Mouse (Mus musculus) forebrain, embryonic 10.5 days (tissue): ENCODE measurements at regions not wholly inside any gene's neighbourhood (a gene's known extent, or its start where the extent isn't known, plus 50 kb on each side); places are given as distances from the start of the nearest gene placed in this dataset.

ENCODE experiments used
- DNase-seq: peaks from one replicate; pipeline ENCODE4 v3.0.0-alpha.2; 2017; ENCODE audit warnings: low spot score; ENCODE audit errors: extremely low spot score
- H3K27ac ChIP-seq: fragments of 300-500 bp; sonication (generic); 2 replicates; pipeline ENCODE4 v1.5.1; 2016; ENCODE audit warnings: mild to moderate bottlenecking
- H3K27me3 ChIP-seq: fragments of 300-500 bp; sonication (generic); 2 replicates; pipeline ENCODE4 v1.6.1; 2016; ENCODE audit warnings: mild to moderate bottlenecking; ENCODE audit not compliant: poor library complexity, severe bottlenecking
- H3K36me3 ChIP-seq: fragments of 300-500 bp; sonication (generic); replicated peaks from 2 replicates; pipeline ENCODE4 v1.6.1; 2016; ENCODE audit warnings: mild to moderate bottlenecking, moderate library complexity
- H3K4me1 ChIP-seq: fragments of 300-500 bp; sonication (generic); 2 replicates; pipeline ENCODE4 v1.6.1; 2016
- H3K4me3 ChIP-seq: fragments of 300-500 bp; sonication (generic); 2 replicates; pipeline ENCODE4 v1.5.1; 2016; ENCODE audit warnings: mild to moderate bottlenecking, moderate library complexity
- H3K9me3 ChIP-seq: fragments of 300-500 bp; sonication (generic); 2 replicates; pipeline ENCODE4 v1.6.1; 2016; ENCODE audit warnings: mild to moderate bottlenecking, moderate library complexity
- WGBS: fragments of 180-500 bp; shearing (Covaris S2); methylation state at CpG from one replicate; pipeline ENCODE4 v1.1.7; 2016; 5-methylcytosine and 5-hydroxymethylcytosine counted together

DNA sequence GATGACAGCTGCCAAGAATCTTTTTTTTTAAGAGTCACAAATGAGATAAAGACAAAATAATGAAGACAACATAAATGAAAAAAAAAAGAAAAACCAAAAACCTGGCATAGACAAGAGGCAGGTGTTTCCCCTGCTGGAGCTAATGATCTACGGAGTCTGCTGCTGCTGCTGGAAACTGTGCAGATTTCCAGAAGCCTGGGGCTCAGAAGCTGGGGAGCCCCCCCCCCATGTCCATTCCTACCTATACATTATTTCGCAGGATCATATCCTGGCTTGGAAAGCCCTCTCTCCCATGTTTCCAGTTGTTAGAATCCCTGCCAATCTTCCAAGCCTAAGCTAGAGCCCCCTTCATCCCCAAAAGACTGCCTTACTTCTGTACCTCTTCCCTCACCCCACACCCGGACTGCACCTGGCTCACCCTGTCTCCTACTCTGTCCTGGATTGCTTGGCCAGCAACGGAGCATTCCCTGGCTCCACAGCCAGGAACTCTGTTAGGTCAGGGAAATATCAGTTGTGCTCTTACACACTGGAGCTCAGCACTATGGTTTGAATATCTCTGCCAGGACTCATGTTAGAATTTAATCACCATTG lies 218.6 kb upstream of the Six2 start:
- 84% methylated on average over 4 of the region's 4 CpGs for WGBS

GRCm38 (mm10) chr17:85902575-85902974 lies 214.5 kb upstream of the Six2 start:
- Histone ChIP-seq H3K27me3 (no peaks in the 10 kb centered on the region), H3K9me3 (peaks cover 8% of the 10 kb centered on the region; the same call in 1 of the 2 replicates), H3K36me3 (no peaks in the 10 kb centered on the region), H3K4me3 (no peak overlapping the region), H3K27ac (peak overlapping the region; percentile 12; the same call in 1 of the 2 replicates), H3K4me1 (peaks cover 20% of the 10 kb centered on the region)
- WGBS: 66% methylated on average over 2 of the region's 2 CpGs
- DNase-seq: no peak

More for the DNA sequence above, 218.6 kb upstream of the Six2 start:
- Histone ChIP-seq H3K4me1 (peaks cover 8% of the 10 kb centered on the region; the same call in 1 of the 2 replicates), H3K9me3 (peaks cover 8% of the 10 kb centered on the region; the same call in 1 of the 2 replicates), H3K4me3 (no peak overlapping the region), H3K27me3 (peaks cover 4% of the 10 kb centered on the region; the same call in 1 of the 2 replicates), H3K36me3 (no peaks in the 10 kb centered on the region), H3K27ac (no peak overlapping the region)
- DNase-seq: no peak

DNA sequence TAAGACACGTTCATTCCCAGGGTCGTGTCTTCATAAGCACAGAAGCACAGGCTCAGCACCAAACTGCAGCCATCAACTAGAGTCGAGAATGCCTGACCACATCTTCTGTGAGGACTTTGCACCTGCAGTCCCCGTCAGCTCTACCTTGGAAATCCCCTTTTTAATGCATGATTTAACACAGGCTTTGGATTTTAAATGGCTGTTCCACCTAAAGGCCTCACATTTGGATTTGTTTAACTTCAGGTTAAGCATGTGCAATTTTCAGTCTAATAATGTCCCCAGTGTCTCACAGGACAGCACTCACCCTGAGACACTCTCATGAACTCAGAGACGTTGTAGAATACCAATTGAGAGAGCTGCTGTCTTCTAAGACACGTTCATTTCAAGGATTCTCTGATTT lies 211.0 kb upstream of the Six2 start:
- Histone ChIP-seq H3K9me3 (no peaks in the 10 kb centered on the region), H3K4me3 (no peak overlapping the region), H3K27me3 (no peaks in the 10 kb centered on the region), H3K4me1 (peaks cover 34% of the 10 kb centered on the region), H3K27ac (no peak overlapping the region), H3K36me3 (no peaks in the 10 kb centered on the region)
- no peak for DNase-seq
- WGBS: 70% methylated on average over 6 of the region's 6 CpGs

- 74% methylated on average over 5 of the region's 5 CpGs for WGBS
- no peaks in the 10 kb centered on the region for H3K27me3 ChIP-seq
- DNase-seq: no peak
Measured at GRCm38 (mm10) chr17:85895978-85896377, 207.9 kb upstream of the Six2 start.

GRCm38 (mm10) chr17:85891243-85891642 lies 203.2 kb upstream of the Six2 start:
- 0 out of 2 replicates have a peak, but pooled peaks cover 1% of the 10 kb centered on the region for H3K27me3 ChIP-seq
- no peak for DNase-seq
- WGBS: 87% methylated on average over 2 of the region's 2 CpGs

More at GRCm38 (mm10) chr17:85895978-85896377, 207.9 kb upstream of the Six2 start:
- H3K9me3 ChIP-seq: no peaks in the 10 kb centered on the region
- no peaks in the 10 kb centered on the region for H3K36me3 ChIP-seq
- no peak overlapping the region for H3K27ac ChIP-seq
- H3K4me1 ChIP-seq: peaks cover 43% of the 10 kb centered on the region
- H3K4me3 ChIP-seq: no peak overlapping the region

DNA sequence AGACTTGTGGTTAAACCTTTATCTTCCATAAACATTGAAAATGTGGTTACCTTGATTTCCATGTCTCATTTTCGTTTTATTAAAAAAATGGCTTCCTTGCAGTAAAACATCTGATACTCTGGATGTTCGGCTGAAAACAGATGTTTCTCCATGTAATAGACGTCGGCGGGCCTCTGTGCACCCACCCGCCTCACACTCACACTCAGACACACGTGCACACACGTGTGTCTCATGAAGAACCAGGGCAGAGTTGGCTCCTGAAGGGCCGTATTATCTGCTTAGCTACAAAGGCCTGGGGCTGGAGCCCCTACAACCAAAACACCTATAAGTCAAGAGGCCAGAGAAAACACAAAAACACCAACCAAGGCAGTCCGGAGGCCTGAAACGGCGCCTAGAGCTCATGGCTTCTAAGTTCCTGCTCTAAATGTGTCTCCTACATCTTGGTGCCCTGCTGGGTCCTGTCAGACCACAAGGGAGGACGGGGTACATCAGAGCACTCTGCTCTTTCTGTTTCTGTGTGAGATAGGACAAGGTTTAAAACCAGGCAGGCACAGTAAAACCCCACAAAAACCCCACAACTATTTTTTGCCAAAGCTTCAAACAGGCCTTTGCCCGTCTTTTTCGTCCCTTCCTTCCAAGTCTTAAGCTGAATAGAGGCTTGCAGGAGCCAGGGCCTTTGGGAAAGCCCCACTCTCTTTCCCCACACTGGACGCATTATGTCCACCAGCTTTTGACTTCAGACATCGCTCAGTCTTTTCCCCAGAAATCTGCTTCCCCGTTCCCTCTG lies 201.9 kb upstream of the Six2 start:
- Histone ChIP-seq H3K36me3 (no peaks in the 10 kb centered on the region), H3K9me3 (no peaks in the 10 kb centered on the region), H3K4me1 (peaks cover 25% of the 10 kb centered on the region), H3K27me3 (peaks cover 13% of the 10 kb centered on the region; the same call in 1 of the 2 replicates), H3K4me3 (no peak overlapping the region), H3K27ac (0 out of 2 replicates have a peak overlapping the region, but pooled peaks have one; percentile 25)
- no peak for DNase-seq
- WGBS: 88% methylated on average over 18 of the region's 18 CpGs

More at GRCm38 (mm10) chr17:85891243-85891642, 203.2 kb upstream of the Six2 start:
- Histone ChIP-seq H3K4me3 (no peak overlapping the region), H3K27ac (no peak overlapping the region), H3K4me1 (peaks cover 29% of the 10 kb centered on the region), H3K9me3 (no peaks in the 10 kb centered on the region), H3K36me3 (no peaks in the 10 kb centered on the region)

GRCm38 (mm10) chr17:85888568-85889398 lies 200.7 kb upstream of the Six2 start:
- no peak for DNase-seq
- no peaks in the 10 kb centered on the region for H3K36me3 ChIP-seq

GRCm38 (mm10) chr17:85886675-85887074 lies 198.6 kb upstream of the Six2 start:
- 91% methylated on average over 6 of the region's 6 CpGs for WGBS
- no peak overlapping the region for H3K27ac ChIP-seq
- no peak for DNase-seq

More at GRCm38 (mm10) chr17:85888568-85889398, 200.7 kb upstream of the Six2 start:
- Histone ChIP-seq H3K4me1 (peaks cover 25% of the 10 kb centered on the region), H3K27me3 (peaks cover 23% of the 10 kb centered on the region; the same call in 1 of the 2 replicates), H3K9me3 (no peaks in the 10 kb centered on the region), H3K27ac (no peak overlapping the region), H3K4me3 (no peak overlapping the region)
- WGBS: 91% methylated on average over 10 of the region's 10 CpGs

DNA sequence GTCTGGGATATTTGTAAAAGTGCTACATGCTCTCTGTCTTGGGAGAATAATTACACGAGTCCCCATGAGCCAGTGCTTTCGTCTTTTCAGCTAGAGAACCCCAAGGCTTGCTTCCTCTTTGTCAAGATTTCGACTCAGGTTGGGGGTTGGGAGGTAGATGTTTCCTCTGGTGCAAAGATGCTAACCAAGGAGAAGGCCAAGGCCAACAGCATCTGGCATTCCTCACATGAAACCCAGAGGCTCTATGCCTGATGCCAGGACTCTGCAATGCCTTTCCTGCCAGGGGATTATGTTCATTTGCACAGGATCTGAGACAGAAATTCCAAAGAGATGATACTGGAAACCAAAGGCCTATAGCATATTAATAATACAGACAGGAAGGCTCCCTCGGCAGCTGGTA lies 198.2 kb upstream of the Six2 start:
- WGBS: 79% methylated on average over 4 of the region's 4 CpGs
- DNase-seq: no peak

More at GRCm38 (mm10) chr17:85886675-85887074, 198.6 kb upstream of the Six2 start:
- H3K27me3 ChIP-seq: peaks cover 42% of the 10 kb centered on the region
- H3K4me1 ChIP-seq: peaks cover 22% of the 10 kb centered on the region
- no peaks in the 10 kb centered on the region for H3K36me3 ChIP-seq
- no peak overlapping the region for H3K4me3 ChIP-seq
- H3K9me3 ChIP-seq: no peaks in the 10 kb centered on the region

DNA sequence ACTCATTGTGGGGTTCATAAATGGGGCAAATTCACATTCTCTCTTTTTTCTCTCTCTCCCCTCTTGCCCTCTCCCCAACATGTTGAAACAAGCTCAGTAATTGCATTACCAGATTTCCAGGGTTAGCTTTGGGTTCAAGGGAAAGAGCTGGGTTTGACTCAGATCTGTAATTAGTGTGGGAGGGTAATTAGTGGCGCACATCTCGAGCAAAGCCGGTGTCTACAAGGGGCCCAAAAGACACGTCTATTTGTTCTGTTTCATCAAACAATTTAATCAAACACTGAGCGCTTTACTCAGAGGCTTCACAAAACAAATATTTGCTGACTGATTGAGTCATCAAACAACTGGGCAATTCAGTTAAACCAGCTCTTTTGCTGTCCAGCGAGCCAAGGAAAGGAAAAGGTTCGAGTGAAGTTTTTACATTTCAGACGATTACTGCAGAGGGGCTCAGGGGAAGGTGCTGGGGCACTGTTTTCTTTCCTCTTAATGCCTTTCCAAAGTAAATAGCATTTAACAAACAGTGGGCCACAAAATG lies 193.6 kb upstream of the Six2 start:
- H3K4me1 ChIP-seq: peaks cover 31% of the 10 kb centered on the region
- 43% methylated on average over 8 of the region's 8 CpGs for WGBS
- no peaks in the 10 kb centered on the region for H3K36me3 ChIP-seq
- no peak for DNase-seq
- H3K27me3 ChIP-seq: peaks cover 74% of the 10 kb centered on the region
- H3K9me3 ChIP-seq: no peaks in the 10 kb centered on the region
- H3K27ac ChIP-seq: peak overlapping the region; percentile 60
- H3K4me3 ChIP-seq: no peak overlapping the region

More for the DNA sequence above, 198.2 kb upstream of the Six2 start:
- H3K4me1 ChIP-seq: peaks cover 25% of the 10 kb centered on the region
- H3K27ac ChIP-seq: no peak overlapping the region
- H3K9me3 ChIP-seq: no peaks in the 10 kb centered on the region
- peaks cover 42% of the 10 kb centered on the region for H3K27me3 ChIP-seq
- no peaks in the 10 kb centered on the region for H3K36me3 ChIP-seq
- H3K4me3 ChIP-seq: no peak overlapping the region

GRCm38 (mm10) chr17:85881046-85881445 lies 193.0 kb upstream of the Six2 start:
- Histone ChIP-seq H3K4me3 (no peak overlapping the region), H3K27me3 (peaks cover 77% of the 10 kb centered on the region), H3K36me3 (no peaks in the 10 kb centered on the region), H3K27ac (no peak overlapping the region), H3K9me3 (no peaks in the 10 kb centered on the region), H3K4me1 (peaks cover 35% of the 10 kb centered on the region)
- no peak for DNase-seq
- WGBS: 75% methylated on average over 5 of the region's 5 CpGs

DNA sequence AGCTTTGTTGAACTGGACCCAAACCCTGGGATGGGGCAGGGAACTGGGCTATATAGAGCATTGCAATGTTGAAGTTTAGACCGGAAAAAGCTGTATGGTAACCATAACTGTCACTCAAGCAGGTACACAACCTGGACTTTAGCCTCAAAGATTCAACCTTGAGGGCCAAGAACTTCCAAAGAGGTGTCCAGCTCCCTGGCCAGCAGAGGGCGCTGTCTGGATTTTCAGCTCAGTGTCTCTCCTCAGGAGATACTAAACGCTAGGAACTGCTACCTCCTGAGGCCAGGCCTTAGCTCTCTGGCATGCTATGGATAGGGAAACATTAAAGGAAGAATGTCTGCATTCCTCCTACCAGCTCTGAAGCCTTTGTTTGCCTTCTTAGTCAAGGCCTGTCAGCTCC lies 189.4 kb upstream of the Six2 start:
- DNase-seq: no peak
- 39% methylated on average over 3 of the region's 3 CpGs for WGBS
- peaks cover 59% of the 10 kb centered on the region for H3K4me1 ChIP-seq

More for the DNA sequence above, 189.4 kb upstream of the Six2 start:
- Histone ChIP-seq H3K4me3 (no peak overlapping the region), H3K27ac (no peak overlapping the region), H3K36me3 (no peaks in the 10 kb centered on the region), H3K27me3 (peaks cover 78% of the 10 kb centered on the region), H3K9me3 (no peaks in the 10 kb centered on the region)
